Mouse (Mus musculus) stomach, embryonic 14.5 days (tissue): ENCODE results near the gene Calr4. TPM values are rescaled to one million over a fixed set of nuclear protein-coding genes. Genes with fewer than 3 reads are reported as not detected.

Experiments
- ATAC-seq: fragments of 200-750 bp; cut with Nextera tagmentation; 2 replicates; pipeline ENCODE4 v1.8.0; 2017; ENCODE audit warnings: low read depth, moderate TSS enrichment; ENCODE audit not compliant: insufficient number of reproducible peaks, insufficient read depth, low FRiP score
- H3K27ac ChIP-seq: fragments of 300-500 bp; sonication (generic); 2 replicates; pipeline ENCODE4 v1.5.1; 2014; ENCODE audit warnings: mild to moderate bottlenecking, low read length, moderate library complexity, mixed read lengths
- H3K27me3 ChIP-seq: fragments of 300-500 bp; sonication (generic); 2 replicates; pipeline ENCODE4 v1.6.1; 2014; ENCODE audit warnings: low read length, control low read depth, mixed read lengths; ENCODE audit not compliant: control insufficient read depth, insufficient read depth
- H3K36me3 ChIP-seq: fragments of 300-500 bp; sonication (generic); 2 replicates; pipeline ENCODE4 v1.6.1; 2014; ENCODE audit warnings: mild to moderate bottlenecking, control low read depth, low read length, moderate library complexity, mixed read lengths; ENCODE audit not compliant: control insufficient read depth, insufficient read depth
- H3K4me1 ChIP-seq: fragments of 300-500 bp; sonication (generic); 2 replicates; pipeline ENCODE4 v1.6.1; 2014; ENCODE audit warnings: low read length, control low read depth, mixed read lengths; ENCODE audit not compliant: control insufficient read depth, insufficient read depth
- H3K4me2 ChIP-seq: fragments of 300-500 bp; sonication (generic); replicated peaks from 2 replicates; pipeline ENCODE4 v1.6.1; 2014; ENCODE audit warnings: low read depth, low read length, control low read depth
- H3K4me3 ChIP-seq: fragments of 300-500 bp; sonication (generic); 2 replicates; pipeline ENCODE4 v1.5.1; 2014; ENCODE audit warnings: low read depth, low read length, control low read depth
- H3K9ac ChIP-seq: fragments of 300-500 bp; sonication (generic); replicated peaks from 2 replicates; pipeline ENCODE4 v1.6.1; 2014; ENCODE audit warnings: low read depth, mild to moderate bottlenecking, control low read depth, low read length, moderate library complexity, mixed read lengths
- H3K9me3 ChIP-seq: fragments of 300-500 bp; sonication (generic); 2 replicates; pipeline ENCODE4 v1.6.1; 2016; ENCODE audit warnings: low read depth, low read length, control low read depth; ENCODE audit not compliant: control insufficient read depth
- WGBS: fragments of 180-500 bp; shearing (Covaris S2); extraction: QIAGEN DNeasy Blood & Tissue Kit; methylation state at CpG from one replicate; pipeline ENCODE4 v1.1.7; 2014; 5-methylcytosine and 5-hydroxymethylcytosine counted together
- polyA plus RNA-seq: library from polyadenylated mRNA; unstranded; fragments of >200 nt; fragmentation: Nextera tagmentation; extraction: Ambion mirVana; gene quantifications from 2 replicates; pipeline ENCODE4 v1.2.1, GENCODE M21; 2014

The Calr4 gene
- polyA plus RNA-seq, 1 experiment from 2014 or later, result 0.16 TPM

- H3K27me3 ChIP-seq, result no peaks in the 10 kb centered on the region
- 0 out of 2 replicates have a peak, but pooled peaks cover 9% of the 10 kb centered on the region for H3K4me1 ChIP-seq
- no peak overlapping the region for H3K27ac ChIP-seq
- H3K4me3 ChIP-seq, result no peak overlapping the region
- H3K4me2 ChIP-seq, result no peak overlapping the region
- no peak overlapping the region for H3K9ac ChIP-seq
- H3K9me3 ChIP-seq, result no peaks in the 10 kb centered on the region
- 77% methylated on average over 7 of the region's 7 CpGs for WGBS
- no peak for ATAC-seq
- H3K36me3 ChIP-seq, result no peaks in the 10 kb centered on the region
Observed at GRCm38 (mm10) chr4:109244506-109244905, 10.2 kb downstream of the Calr4 start.

- H3K36me3 ChIP-seq, result no peaks in the 10 kb centered on the region
- H3K9ac ChIP-seq, result no peak overlapping the region
- H3K4me3 ChIP-seq, result no peak overlapping the region
- no peaks in the 10 kb centered on the region for H3K9me3 ChIP-seq
- 0 out of 2 replicates have a peak, but pooled peaks cover 9% of the 10 kb centered on the region for H3K4me1 ChIP-seq
- ATAC-seq, result no peak
- H3K4me2 ChIP-seq, result no peak overlapping the region
- WGBS, result 84% methylated on average over 6 of the region's 6 CpGs
- H3K27ac ChIP-seq, result no peak overlapping the region
- no peaks in the 10 kb centered on the region for H3K27me3 ChIP-seq
Observed at GRCm38 (mm10) chr4:109245016-109245620, 10.8 kb downstream of the Calr4 start.

- Histone ChIP-seq H3K4me3 (no peak overlapping the region), H3K27ac (no peak overlapping the region), H3K36me3 (no peaks in the 10 kb centered on the region), H3K9ac (no peak overlapping the region), H3K4me1 (no peaks in the 10 kb centered on the region), H3K4me2 (no peak overlapping the region), H3K27me3 (no peaks in the 10 kb centered on the region), H3K9me3 (no peaks in the 10 kb centered on the region)
- ATAC-seq, result no peak
- WGBS, result 44% methylated on average over 3 of the region's 3 CpGs
Observed at GRCm38 (mm10) chr4:109251605-109252004, 17.3 kb downstream of the Calr4 start.

GRCm38 (mm10) chr4:109252199-109252598, 17.9 kb downstream of the Calr4 start:
- no peak overlapping the region for H3K27ac ChIP-seq
- H3K4me2 ChIP-seq, result no peak overlapping the region
- no peak overlapping the region for H3K9ac ChIP-seq
- 77% methylated on average over 4 of the region's 4 CpGs for WGBS
- H3K9me3 ChIP-seq, result no peaks in the 10 kb centered on the region
- no peaks in the 10 kb centered on the region for H3K36me3 ChIP-seq
- ATAC-seq, result no peak
- H3K27me3 ChIP-seq, result no peaks in the 10 kb centered on the region
- no peak overlapping the region for H3K4me3 ChIP-seq
- H3K4me1 ChIP-seq, result no peaks in the 10 kb centered on the region

GRCm38 (mm10) chr4:109253664-109254151, 19.4 kb downstream of the Calr4 start:
- no peak for ATAC-seq
- WGBS, result 53% methylated on average over 11 of the region's 11 CpGs

GRCm38 (mm10) chr4:109254511-109254910, 20.2 kb downstream of the Calr4 start:
- Histone ChIP-seq H3K4me1 (no peaks in the 10 kb centered on the region), H3K9me3 (no peaks in the 10 kb centered on the region), H3K4me2 (no peak overlapping the region), H3K36me3 (no peaks in the 10 kb centered on the region), H3K27me3 (no peaks in the 10 kb centered on the region), H3K9ac (no peak overlapping the region), H3K4me3 (no peak overlapping the region), H3K27ac (no peak overlapping the region)
- 68% methylated on average over 5 of the region's 5 CpGs for WGBS
- ATAC-seq, result no peak

More at GRCm38 (mm10) chr4:109253664-109254151, 19.4 kb downstream of the Calr4 start:
- no peaks in the 10 kb centered on the region for H3K4me1 ChIP-seq
- no peaks in the 10 kb centered on the region for H3K27me3 ChIP-seq
- H3K27ac ChIP-seq, result peak overlapping the region; percentile 15; the same call in 1 of the 2 replicates
- H3K9ac ChIP-seq, result no peak overlapping the region
- no peak overlapping the region for H3K4me3 ChIP-seq
- H3K36me3 ChIP-seq, result no peaks in the 10 kb centered on the region
- H3K4me2 ChIP-seq, result peak overlapping the region; percentile 16; the same call in 1 of the 2 replicates
- H3K9me3 ChIP-seq, result no peaks in the 10 kb centered on the region

GRCm38 (mm10) chr4:109255321-109255720, 21.0 kb downstream of the Calr4 start:
- Histone ChIP-seq H3K4me1 (no peaks in the 10 kb centered on the region), H3K9ac (no peak overlapping the region), H3K27me3 (no peaks in the 10 kb centered on the region), H3K36me3 (no peaks in the 10 kb centered on the region), H3K4me2 (no peak overlapping the region), H3K4me3 (no peak overlapping the region), H3K27ac (no peak overlapping the region), H3K9me3 (no peaks in the 10 kb centered on the region)
- no peak for ATAC-seq
- whole genome bisulfite sequencing, result 49% methylated on average over 2 of the region's 2 CpGs

- 79% methylated on average over 11 of the region's 11 CpGs for WGBS
- ATAC-seq, result no peak
- no peak overlapping the region for H3K27ac ChIP-seq
- no peak overlapping the region for H3K4me2 ChIP-seq
- H3K9me3 ChIP-seq, result no peaks in the 10 kb centered on the region
- H3K36me3 ChIP-seq, result no peaks in the 10 kb centered on the region
- no peak overlapping the region for H3K4me3 ChIP-seq
- H3K9ac ChIP-seq, result no peak overlapping the region
- no peaks in the 10 kb centered on the region for H3K4me1 ChIP-seq
- H3K27me3 ChIP-seq, result no peaks in the 10 kb centered on the region
Observed at GRCm38 (mm10) chr4:109255727-109256417, 21.6 kb downstream of the Calr4 start.
